Mouse (Mus musculus): ENCODE results near the gene Psmb8.

- TF ChIP-seq EP300 (IDR thresholded peaks at IDR 0.05) = no peak
- TF ChIP-seq CTCF (IDR thresholded peaks at IDR 0.05) = no peak
Observed at GRCm38 (mm10) chr17:34200772-34201505, 3.4 kb downstream of the Psmb8 start.

All from lung, postnatal 0 days (tissue).